Mouse (Mus musculus) left cerebral cortex, adult 18-20 months (tissue): ENCODE data around the gene ccdc198. TPM values are rescaled to one million over a fixed set of nuclear protein-coding genes. Genes with fewer than 3 reads are reported as not detected.
A peak's percentile ranks its signal among the peaks of the same experiment; 100 is the strongest.

Experiments
- DNase-seq, 2 experiments: peaks; one replicate each; pipeline ENCODE4 v3.0.0; 2021 to 2022; ENCODE audit warnings: low spot score in 2 of 2, mixed read lengths in 1 of 2
- total RNA-seq, 2 experiments: library from RNA; stranded (reverse); gene quantifications; 2 replicates each; pipeline ENCODE4 v1.2.3; 2021

ccdc198 gene
- total RNA-seq, 2 experiments from 2014 or later = not detected

DNA sequence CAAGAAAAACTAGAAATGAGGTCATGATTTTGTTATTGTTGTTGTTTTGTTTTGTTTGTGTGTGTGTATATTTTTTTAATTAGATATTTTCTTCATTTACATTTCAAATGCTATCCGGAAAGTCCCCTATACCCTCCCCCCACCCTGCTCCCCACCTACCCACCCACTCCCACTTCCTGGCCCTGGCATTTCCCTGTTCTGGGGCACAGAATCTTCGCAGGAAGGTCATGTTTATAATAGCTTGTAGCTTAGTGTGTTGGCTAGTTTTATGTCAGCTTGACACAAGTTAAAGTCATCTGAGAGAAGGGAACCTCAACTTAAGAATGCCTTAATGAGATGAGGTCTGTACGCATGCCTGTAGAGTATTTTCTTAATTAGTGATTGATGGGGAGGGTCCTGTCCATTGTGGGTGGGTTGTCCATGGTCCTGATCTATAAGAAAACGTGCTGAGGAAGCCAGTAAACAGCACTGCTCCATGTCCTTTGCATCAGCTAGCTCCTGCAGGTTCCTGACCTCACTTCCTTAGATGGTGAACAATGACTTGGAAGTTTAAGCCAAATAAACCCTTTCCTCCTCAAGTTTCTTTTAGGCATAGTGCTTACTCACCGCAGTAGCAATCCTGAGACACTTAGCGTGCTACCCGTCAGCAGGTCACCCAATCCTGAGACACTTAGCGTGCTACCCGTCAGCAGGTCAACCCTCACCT, 44.0 kb downstream of the ccdc198 start:
- no peak for DNase-seq

GRCm38 (mm10) chr14:49197031-49197527, 48.2 kb downstream of the ccdc198 start:
- DNase-seq = no peak

DNA sequence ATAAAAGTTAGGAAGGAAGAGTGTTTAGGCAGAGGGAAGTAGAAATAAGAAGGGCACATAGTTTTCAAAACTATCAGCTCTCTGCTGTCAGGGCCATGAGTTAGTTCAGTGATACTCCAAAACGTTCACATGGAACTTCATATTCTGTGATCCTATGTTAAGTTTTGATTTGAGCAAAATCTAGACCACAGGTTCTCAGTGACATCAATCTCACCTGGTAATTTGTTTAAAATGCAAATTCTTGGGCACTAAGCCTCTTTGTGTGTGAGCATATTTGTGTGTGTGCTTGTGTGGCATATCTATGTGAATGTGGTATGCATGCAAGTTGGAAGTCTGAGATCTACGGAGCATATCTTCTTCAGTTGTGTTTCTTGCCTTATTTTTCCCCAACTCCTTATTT, 59.0 kb downstream of the ccdc198 start:
- no peak for DNase-seq

- no peak for DNase-seq
Observed at GRCm38 (mm10) chr14:49179736-49180135, 65.5 kb downstream of the ccdc198 start.

DNA sequence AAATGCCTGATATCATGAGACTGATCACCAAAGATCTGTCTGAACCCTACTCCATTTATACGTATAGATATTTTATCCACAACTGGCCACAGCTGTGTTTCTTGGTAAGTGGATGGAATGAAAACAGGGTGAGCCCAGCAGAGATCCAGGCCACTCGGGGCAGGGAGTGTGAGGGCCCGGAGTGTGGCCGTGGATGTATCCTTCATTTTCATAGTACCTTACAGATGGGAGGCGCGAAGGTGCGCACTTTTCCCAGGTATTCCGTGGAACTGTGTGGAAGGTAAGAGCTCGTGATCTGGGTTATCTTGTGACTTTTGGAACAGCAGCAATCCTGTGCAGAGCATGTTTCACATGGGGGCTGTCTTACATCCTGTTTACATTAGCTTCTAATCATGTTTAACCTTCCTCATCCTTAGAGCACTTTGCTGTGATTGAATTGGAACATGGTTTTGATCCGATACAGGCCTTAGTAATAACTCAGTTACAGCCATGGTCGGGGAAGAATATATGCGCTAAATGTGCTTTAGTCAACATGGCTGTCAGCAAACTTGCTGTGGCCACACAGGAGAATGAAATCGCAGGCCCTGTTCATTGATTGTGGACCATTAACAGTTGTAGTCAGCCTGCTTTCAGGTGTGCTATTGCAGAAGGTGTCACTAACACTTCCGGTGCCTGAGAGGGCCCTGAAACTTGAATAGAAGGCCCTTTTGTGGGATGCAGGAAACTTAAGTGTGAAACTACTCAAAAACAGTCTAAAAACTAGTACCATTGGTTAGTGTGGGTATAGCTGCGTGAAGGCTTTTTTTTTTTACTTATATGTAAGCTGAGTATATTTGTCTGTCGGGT, 71.8 kb downstream of the ccdc198 start:
- DNase-seq = no peak

GRCm38 (mm10) chr14:49172582-49172988, 72.7 kb downstream of the ccdc198 start:
- DNase-seq = peak in 1 of 2 experiments; percentile 64

GRCm38 (mm10) chr14:49171867-49172581, 73.2 kb downstream of the ccdc198 start, which contains the start of gene Naa30:
Gene Naa30, plus strand, starts transcription at chr14:49172226.
- DNase-seq = peak; percentile 94 to 97

DNA sequence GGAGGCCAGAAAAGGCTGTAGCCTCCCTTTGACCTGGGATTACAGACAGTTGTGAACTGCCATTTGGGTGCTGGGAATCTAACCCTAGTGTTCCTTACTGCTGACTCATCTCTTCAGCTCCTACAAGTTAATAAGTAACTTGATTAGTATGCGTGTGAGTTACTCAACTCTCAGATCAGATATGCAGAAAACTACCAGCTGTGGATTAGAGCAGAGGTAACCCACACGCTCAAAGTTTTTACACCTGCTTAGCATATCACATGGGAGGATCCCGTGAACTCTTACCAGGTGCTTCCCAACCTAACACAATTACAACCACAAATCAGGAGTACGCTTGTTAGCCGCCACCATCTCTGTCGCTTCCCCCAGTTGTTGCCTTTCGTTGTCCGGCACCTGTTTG, 74.0 kb downstream of the ccdc198 start:
- DNase-seq = no peak

Other genes with a start within 250 kb of the ccdc198 start
- 10 to 100 TPM; 18.5 to 22.2 TPM for gene Ap5m1, start 179.4 kb downstream of the ccdc198 start, total RNA-seq
- gene Exoc5, start 178.8 kb downstream of the ccdc198 start, total RNA-seq = 10 to 100 TPM; 53.6 to 57.1 TPM
- 10 to 100 TPM; 37.1 to 40.1 TPM for gene Naa30, start 73.2 kb downstream of the ccdc198 start, total RNA-seq